Mouse (Mus musculus) embryonic fibroblast, embryonic 13.5 days (primary cell): ENCODE measurements at regions not wholly inside any gene's neighbourhood (a gene's known extent, or its start where the extent isn't known, plus 50 kb on each side); places are given as distances from the start of the nearest gene placed in this dataset.

ENCODE experiments used
- H3K27ac ChIP-seq: 2 replicates; pipeline ENCODE4 v1.5.1; 2012; ENCODE audit warnings: low read length, control low read depth, inconsistent platforms; ENCODE audit not compliant: insufficient read depth
- H3K4me1 ChIP-seq: 2 replicates; pipeline ENCODE4 v1.6.1; 2011; ENCODE audit warnings: low read length; ENCODE audit not compliant: control insufficient read depth, insufficient read depth
- H3K4me3 ChIP-seq: 2 replicates; pipeline ENCODE4 v1.5.1; 2011; ENCODE audit warnings: mild to moderate bottlenecking, control low read depth, low read length; ENCODE audit not compliant: insufficient read depth
- CTCF ChIP-seq: IDR thresholded peaks from 2 replicates; pipeline ENCODE4 v1.5.1; 2011; ENCODE audit warnings: mild to moderate bottlenecking, control low read depth, low read length, moderate library complexity, borderline replicate concordance; ENCODE audit not compliant: insufficient read depth
- POLR2A ChIP-seq: IDR thresholded peaks from 2 replicates; pipeline ENCODE4 v1.6.1; 2011; ENCODE audit warnings: low read depth, mild to moderate bottlenecking, control low read depth, low read length, moderate library complexity

DNA sequence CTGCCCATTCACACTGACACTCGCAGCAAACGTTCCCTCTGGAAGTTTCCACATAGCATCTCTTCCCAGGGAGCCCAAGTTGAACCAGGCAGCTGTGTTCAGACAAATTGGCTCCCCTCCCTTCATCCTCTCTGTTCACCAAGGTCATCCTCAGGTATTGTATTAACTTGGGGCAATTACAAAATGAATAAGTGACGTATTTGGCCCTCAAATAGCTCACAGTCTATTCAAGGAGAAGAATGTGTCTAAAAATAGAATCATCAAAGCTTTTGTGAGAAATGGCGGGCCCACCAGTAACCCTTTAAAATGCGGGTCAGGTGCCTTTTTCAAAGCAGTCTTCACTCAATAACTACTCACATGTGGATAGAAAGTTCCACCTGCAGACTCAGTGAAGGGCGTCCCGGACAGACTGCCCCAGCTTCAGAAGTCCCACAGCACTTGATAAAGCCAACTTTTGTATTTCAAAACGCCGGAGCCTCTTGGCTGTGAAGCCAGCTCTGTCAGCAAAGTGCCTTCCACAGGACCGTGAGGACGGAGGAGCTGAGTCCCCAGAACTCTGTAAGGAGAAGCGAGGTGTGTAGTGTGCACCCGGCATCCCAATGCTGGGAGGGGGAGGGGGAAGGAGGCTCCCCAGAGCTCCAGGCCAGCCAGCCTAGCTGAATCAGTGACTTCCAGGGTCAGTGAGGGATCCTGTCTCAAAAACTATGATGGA lies 241.9 kb downstream of the Sipa1l2 start:
- Histone ChIP-seq H3K27ac (no peak overlapping the region), H3K4me1 (no peaks in the 10 kb centered on the region), H3K4me3 (no peak overlapping the region)
- TF ChIP-seq POLR2A (no peak), CTCF (no peak)

DNA sequence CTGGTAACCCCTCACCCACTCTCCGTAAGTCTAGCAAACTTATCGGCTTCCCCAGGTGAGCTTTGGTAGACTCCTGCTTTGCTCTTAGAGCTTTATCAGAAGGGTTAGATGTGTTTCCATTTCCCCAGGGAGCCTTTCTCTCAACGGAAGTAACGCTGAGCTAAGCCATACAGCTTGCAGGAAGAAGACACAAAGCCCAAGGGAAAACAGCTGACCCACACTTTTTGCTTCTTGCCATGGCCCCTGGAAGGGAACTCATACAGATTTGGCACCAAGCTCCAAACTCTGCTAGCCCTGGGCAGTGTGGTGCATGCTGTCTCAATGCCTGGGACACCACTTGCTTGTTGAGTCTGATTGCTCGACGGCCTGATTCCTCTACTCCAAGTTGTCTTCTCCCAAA lies 242.6 kb downstream of the Sipa1l2 start:
- no peak for TF ChIP-seq CTCF
- TF ChIP-seq POLR2A: no peak
- Histone ChIP-seq H3K4me1 (no peaks in the 10 kb centered on the region), H3K4me3 (no peak overlapping the region), H3K27ac (no peak overlapping the region)

DNA sequence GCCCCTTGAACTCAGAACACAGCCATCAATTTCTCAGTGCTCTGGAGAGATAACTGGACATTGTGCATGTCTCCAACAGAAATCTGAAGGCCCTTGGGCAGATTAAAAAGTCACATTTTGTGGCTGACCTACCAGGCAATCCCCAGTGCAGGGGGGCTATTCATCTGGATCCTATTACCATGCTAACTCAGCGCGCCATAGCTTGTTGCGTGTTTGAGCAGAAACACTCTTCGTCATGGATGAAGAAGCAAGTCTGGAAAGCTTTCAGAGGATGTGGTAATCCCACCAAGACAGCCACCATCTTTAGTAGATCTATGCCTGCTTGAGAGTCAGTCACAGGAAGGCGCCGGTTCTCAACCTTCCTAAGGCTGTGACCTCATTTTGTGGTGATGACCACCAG lies 243.9 kb downstream of the Sipa1l2 start:
- H3K27ac ChIP-seq: no peak overlapping the region
- TF ChIP-seq POLR2A: no peak
- no peak for TF ChIP-seq CTCF
- no peak overlapping the region for H3K4me3 ChIP-seq
- no peaks in the 10 kb centered on the region for H3K4me1 ChIP-seq

GRCm38 (mm10) chr8:125322561-125322960 lies 247.0 kb downstream of the Sipa1l2 start:
- Histone ChIP-seq H3K27ac (no peak overlapping the region), H3K4me1 (0 out of 2 replicates have a peak, but pooled peaks cover 3% of the 10 kb centered on the region), H3K4me3 (no peak overlapping the region)
- TF ChIP-seq POLR2A: no peak
- no peak for TF ChIP-seq CTCF

DNA sequence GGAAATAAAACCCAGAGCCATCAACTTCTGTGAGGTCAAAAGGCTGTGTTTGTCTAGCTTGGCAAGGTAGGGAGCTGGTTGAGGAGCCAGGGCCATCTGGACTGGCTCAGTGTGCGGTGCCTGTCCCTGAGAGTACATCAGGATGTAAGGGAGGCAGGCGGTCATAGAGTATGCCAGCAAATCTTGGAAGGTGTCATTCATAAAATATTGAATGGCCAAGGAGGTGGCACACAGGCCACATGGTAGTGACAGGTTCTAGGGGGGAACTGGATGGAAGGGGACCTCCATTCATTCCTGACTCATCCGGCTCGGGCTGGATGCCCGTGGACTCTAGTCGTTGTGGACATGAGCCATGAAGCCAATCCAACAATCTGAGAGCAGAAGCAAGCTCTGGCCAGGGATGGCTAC lies 252.0 kb downstream of the Sipa1l2 start:
- no peak overlapping the region for H3K27ac ChIP-seq
- no peak for TF ChIP-seq POLR2A
- H3K4me1 ChIP-seq: 0 out of 2 replicates have a peak, but pooled peaks cover 3% of the 10 kb centered on the region

GRCm38 (mm10) chr8:125315736-125316135 lies 253.9 kb downstream of the Sipa1l2 start:
- Histone ChIP-seq H3K4me1 (0 out of 2 replicates have a peak, but pooled peaks cover 3% of the 10 kb centered on the region), H3K27ac (no peak overlapping the region), H3K4me3 (no peak overlapping the region)
- TF ChIP-seq CTCF: no peak
- TF ChIP-seq POLR2A: no peak

More for the DNA sequence above, 252.0 kb downstream of the Sipa1l2 start:
- H3K4me3 ChIP-seq: no peak overlapping the region

GRCm38 (mm10) chr8:125314996-125315395 lies 254.6 kb downstream of the Sipa1l2 start:
- H3K27ac ChIP-seq: no peak overlapping the region
- H3K4me1 ChIP-seq: 0 out of 2 replicates have a peak, but pooled peaks cover 3% of the 10 kb centered on the region
- H3K4me3 ChIP-seq: no peak overlapping the region
- TF ChIP-seq CTCF: no peak
- TF ChIP-seq POLR2A: no peak

DNA sequence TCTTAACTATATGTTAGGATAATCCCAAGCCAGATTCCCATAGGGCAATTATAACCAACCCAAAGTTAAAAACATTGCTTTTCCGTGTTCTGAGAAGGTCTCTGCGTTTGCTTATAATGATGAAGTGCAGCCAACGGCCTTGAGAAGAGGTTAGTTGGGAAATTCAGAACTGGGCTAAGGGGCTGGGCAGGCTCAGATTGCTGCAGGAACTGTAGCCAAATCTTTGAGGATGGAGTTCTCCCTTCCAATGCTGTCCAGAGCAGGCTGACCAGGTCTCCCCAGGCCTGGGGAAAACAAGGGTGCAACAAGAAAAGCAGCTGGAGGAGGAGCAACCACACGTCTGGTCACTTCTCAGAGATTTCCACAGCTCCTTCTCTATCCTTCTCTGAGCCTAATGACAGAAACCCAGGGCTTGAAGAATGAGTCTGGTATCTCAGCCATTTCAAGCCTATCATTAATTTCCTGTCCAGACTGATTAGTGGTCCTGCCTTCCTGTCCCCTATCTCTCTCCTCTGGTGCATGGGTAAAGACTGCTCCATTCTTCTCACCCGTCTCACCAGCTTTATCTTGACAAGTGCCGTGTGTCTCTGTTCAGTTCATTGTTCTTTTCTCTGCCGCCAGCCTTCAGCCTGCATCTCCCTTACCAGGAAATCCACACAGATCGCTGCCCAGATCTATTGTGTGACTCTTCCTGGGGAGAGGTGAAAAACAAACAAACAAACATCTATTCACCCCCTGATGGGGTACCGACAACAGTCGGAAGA lies 255.2 kb downstream of the Sipa1l2 start:
- no peak for TF ChIP-seq CTCF
- no peak for TF ChIP-seq POLR2A
- H3K4me1 ChIP-seq: 0 out of 2 replicates have a peak, but pooled peaks cover 3% of the 10 kb centered on the region
- no peak overlapping the region for H3K27ac ChIP-seq
- H3K4me3 ChIP-seq: no peak overlapping the region

DNA sequence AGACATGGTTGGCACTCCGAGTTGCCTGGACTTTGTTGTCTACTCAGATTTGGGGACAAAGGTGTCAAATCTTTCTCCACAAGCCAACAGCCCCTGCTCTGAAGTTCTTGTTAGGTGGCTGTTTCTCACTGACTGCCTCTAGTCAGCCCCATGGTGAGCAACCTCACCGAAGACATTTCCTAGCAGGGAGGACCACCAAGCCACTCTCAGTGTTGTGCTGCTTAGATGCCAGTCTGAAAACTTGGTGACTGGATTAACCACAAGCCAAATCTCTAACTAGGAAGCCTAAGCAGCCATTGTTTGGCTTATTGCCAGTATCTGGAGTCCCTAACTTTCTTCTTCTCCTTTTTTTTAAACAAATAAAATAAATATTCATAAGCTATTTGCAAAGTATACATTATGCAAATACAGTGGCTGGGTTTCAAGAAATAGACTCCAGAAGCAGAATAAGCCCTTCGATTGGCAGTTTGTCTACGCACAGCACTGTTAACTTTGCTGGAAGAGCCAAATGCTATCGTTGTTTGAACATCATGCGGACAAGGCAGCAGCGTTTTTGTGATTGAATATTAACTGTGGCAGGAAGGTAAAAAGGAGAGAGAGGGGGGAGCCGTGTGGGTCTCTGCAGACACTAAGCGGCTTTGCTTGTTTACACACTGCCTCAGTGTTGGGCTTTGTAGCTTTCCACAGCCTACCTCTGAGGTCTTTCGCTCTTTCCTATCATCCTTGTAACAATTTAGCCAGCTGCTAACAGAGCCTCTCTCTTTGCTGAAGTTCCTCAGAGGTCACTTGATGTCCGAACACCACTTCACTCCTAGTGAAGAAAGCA lies 257.4 kb downstream of the Disc1 start:
- Histone ChIP-seq H3K4me1 (no peaks in the 10 kb centered on the region), H3K4me3 (no peak overlapping the region), H3K27ac (no peak overlapping the region)
- no peak for TF ChIP-seq CTCF
- TF ChIP-seq POLR2A: no peak
